Mouse (Mus musculus) lung, embryonic 15.5 days (tissue): ENCODE data around the gene Psmd8. TPM values are rescaled to one million over a fixed set of nuclear protein-coding genes. Genes with fewer than 3 reads are reported as not detected.
"Not testable (repeated sequence)": the region's sequence is repeated elsewhere in the genome, so short reads cannot be mapped to it uniquely, and the experiment has no call there.

ENCODE experiments used
- ATAC-seq: fragments of 200-750 bp; cut with Nextera tagmentation; 2 replicates; pipeline ENCODE4 v1.8.0; 2017; ENCODE audit warnings: moderate number of reproducible peaks, borderline replicate concordance; ENCODE audit not compliant: low FRiP score, low TSS enrichment; ENCODE audit errors: extremely low read depth
- H3K27ac ChIP-seq: fragments of 300-500 bp; sonication (generic); 2 replicates; pipeline ENCODE4 v1.5.1; 2015; ENCODE audit warnings: moderate library complexity, mild to moderate bottlenecking, inconsistent platforms
- H3K27me3 ChIP-seq: fragments of 300-500 bp; sonication (generic); 2 replicates; pipeline ENCODE4 v1.6.1; 2015; ENCODE audit warnings: inconsistent platforms
- H3K36me3 ChIP-seq: fragments of 300-500 bp; sonication (generic); 2 replicates; pipeline ENCODE4 v1.6.1; 2015; ENCODE audit warnings: inconsistent platforms
- H3K4me1 ChIP-seq: fragments of 300-500 bp; sonication (generic); 2 replicates; pipeline ENCODE4 v1.6.1; 2015; ENCODE audit warnings: inconsistent platforms
- H3K4me2 ChIP-seq: fragments of 300-500 bp; sonication (generic); 2 replicates; pipeline ENCODE4 v1.6.1; 2015; ENCODE audit warnings: inconsistent platforms, mild to moderate bottlenecking, moderate library complexity
- H3K4me3 ChIP-seq: fragments of 300-500 bp; sonication (generic); 2 replicates; pipeline ENCODE4 v1.5.1; 2015; ENCODE audit warnings: mild to moderate bottlenecking, inconsistent platforms
- H3K9ac ChIP-seq: fragments of 300-500 bp; sonication (generic); 2 replicates; pipeline ENCODE4 v1.6.1; 2015; ENCODE audit warnings: inconsistent platforms
- H3K9me3 ChIP-seq: fragments of 300-500 bp; sonication (generic); 2 replicates; pipeline ENCODE4 v1.6.1; 2016; ENCODE audit warnings: inconsistent platforms
- whole genome bisulfite sequencing: fragments of 180-500 bp; shearing (Covaris S2); methylation state at CpG from one replicate; pipeline ENCODE4 v1.1.7; 2015; 5-methylcytosine and 5-hydroxymethylcytosine counted together
- polyA plus RNA-seq: library from polyadenylated mRNA; unstranded; fragments of >200 nt; fragmentation: Nextera tagmentation; extraction: Ambion mirVana; gene quantifications from 2 replicates; pipeline ENCODE4 v1.2.1, GENCODE M21; 2015

The Psmd8 gene
- polyA plus RNA-seq: 267 and 270 TPM in 2 replicates

- peak within 1 kb of the TSS; percentile 68; the same call in 1 of the 2 replicates for H3K27ac ChIP-seq
- H3K4me3 ChIP-seq: peak within 1 kb of the TSS; percentile 75
- under 1% methylated on average over 62 of the region's 62 CpGs for WGBS
- ATAC-seq: peak; percentile 95
- H3K36me3 ChIP-seq: peaks cover 20% of the 10 kb centered on the region
- no peaks in the 10 kb centered on the region for H3K27me3 ChIP-seq
- H3K9me3 ChIP-seq: no peaks in the 10 kb centered on the region
- peaks cover 18% of the 10 kb centered on the region for H3K4me1 ChIP-seq
- H3K9ac ChIP-seq: peak within 1 kb of the TSS; percentile 76
- H3K4me2 ChIP-seq: peak within 1 kb of the TSS; percentile 69
Measured at GRCm38 (mm10) chr7:29180077-29180853, at the start of gene Psmd8. TSS of gene Psmd8 (minus strand) at chr7:29180701.

- Histone ChIP-seq H3K9ac (no peak overlapping the region), H3K4me2 (no peak overlapping the region), H3K27me3 (peaks cover 6% of the 10 kb centered on the region; the same call in 1 of the 2 replicates), H3K27ac (no peak overlapping the region), H3K9me3 (no peaks in the 10 kb centered on the region), H3K4me1 (peaks cover 16% of the 10 kb centered on the region), H3K4me3 (no peak overlapping the region), H3K36me3 (no peaks in the 10 kb centered on the region)
- no peak for ATAC-seq
- 63% methylated on average over 4 of the region's 4 CpGs for WGBS
Measured at GRCm38 (mm10) chr7:29228202-29228601, 47.7 kb upstream of the Psmd8 start.

- ATAC-seq: no peak
Measured at GRCm38 (mm10) chr7:29225520-29225919, 45.0 kb upstream of the Psmd8 start.

GRCm38 (mm10) chr7:29224756-29225394 is 44.4 kb upstream of the Psmd8 start:
- Histone ChIP-seq H3K4me3 (no peak overlapping the region), H3K9me3 (peaks cover 3% of the 10 kb centered on the region; the same call in 1 of the 2 replicates), H3K36me3 (no peaks in the 10 kb centered on the region), H3K4me1 (peaks cover 5% of the 10 kb centered on the region), H3K27me3 (no peaks in the 10 kb centered on the region), H3K4me2 (peak overlapping the region; percentile 34), H3K27ac (no peak overlapping the region), H3K9ac (no peak overlapping the region)
- no peak for ATAC-seq
- WGBS: 13% methylated on average over 16 of the region's 16 CpGs

More at GRCm38 (mm10) chr7:29225520-29225919, 45.0 kb upstream of the Psmd8 start:
- Histone ChIP-seq H3K4me1 (peaks cover 5% of the 10 kb centered on the region), H3K4me3 (no peak overlapping the region), H3K9me3 (no peaks in the 10 kb centered on the region), H3K27ac (no peak overlapping the region), H3K36me3 (no peaks in the 10 kb centered on the region), H3K9ac (no peak overlapping the region), H3K4me2 (0 out of 2 replicates have a peak overlapping the region, but pooled peaks have one; percentile 34), H3K27me3 (no peaks in the 10 kb centered on the region)
- 70% methylated on average over 13 of the region's 13 CpGs for WGBS

- H3K9ac ChIP-seq: no peak overlapping the region
- no peaks in the 10 kb centered on the region for H3K36me3 ChIP-seq
- no peak overlapping the region for H3K4me3 ChIP-seq
- H3K27me3 ChIP-seq: no peaks in the 10 kb centered on the region
- 42% methylated on average over 15 of the region's 15 CpGs for WGBS
- no peak overlapping the region for H3K4me2 ChIP-seq
- peaks cover 15% of the 10 kb centered on the region for H3K4me1 ChIP-seq
- peak overlapping the region; percentile 67 for H3K27ac ChIP-seq
- peaks cover 5% of the 10 kb centered on the region; the same call in 1 of the 2 replicates for H3K9me3 ChIP-seq
- ATAC-seq: no peak
Measured at GRCm38 (mm10) chr7:29214846-29215245, 34.3 kb upstream of the Psmd8 start.

- no peaks in the 10 kb centered on the region for H3K27me3 ChIP-seq
- H3K9me3 ChIP-seq: no peaks in the 10 kb centered on the region; the same call in 1 of the 2 replicates
- no peak overlapping the region for H3K4me3 ChIP-seq
- ATAC-seq: no peak
- WGBS: 40% methylated on average over 2 of the region's 2 CpGs
- H3K36me3 ChIP-seq: no peaks in the 10 kb centered on the region
- no peak overlapping the region for H3K9ac ChIP-seq
- H3K4me2 ChIP-seq: no peak overlapping the region
- H3K4me1 ChIP-seq: peaks cover 15% of the 10 kb centered on the region
- peak overlapping the region; percentile 67 for H3K27ac ChIP-seq
Measured at GRCm38 (mm10) chr7:29214236-29214635, 33.7 kb upstream of the Psmd8 start.

- ATAC-seq: peak; percentile 44; the same call in 1 of the 2 replicates
Measured at GRCm38 (mm10) chr7:29213675-29214082, 33.2 kb upstream of the Psmd8 start, which contains the start of gene Catsperg1. TSS of gene Catsperg1 (minus strand) at chr7:29214035.

GRCm38 (mm10) chr7:29212775-29213560 is 32.5 kb upstream of the Psmd8 start:
- 18% methylated on average over 40 of the region's 40 CpGs for WGBS

More at GRCm38 (mm10) chr7:29213675-29214082, 33.2 kb upstream of the Psmd8 start, which contains the start of gene Catsperg1:
- Histone ChIP-seq H3K9ac (no peak within 1 kb of the TSS), H3K27ac (peak within 1 kb of the TSS; percentile 67), H3K4me2 (peak within 1 kb of the TSS; percentile 55), H3K27me3 (no peaks in the 10 kb centered on the region), H3K4me3 (no peak within 1 kb of the TSS), H3K4me1 (peaks cover 15% of the 10 kb centered on the region), H3K9me3 (no peaks in the 10 kb centered on the region), H3K36me3 (no peaks in the 10 kb centered on the region)
- WGBS: 4% methylated on average over 20 of the region's 20 CpGs

GRCm38 (mm10) chr7:29212199-29212765 is 31.8 kb upstream of the Psmd8 start:
- H3K4me3 ChIP-seq: peak overlapping the region; percentile 43
- H3K27ac ChIP-seq: peak overlapping the region; percentile 83
- H3K9ac ChIP-seq: no peak overlapping the region
- no peaks in the 10 kb centered on the region for H3K36me3 ChIP-seq
- no peaks in the 10 kb centered on the region for H3K9me3 ChIP-seq
- H3K27me3 ChIP-seq: no peaks in the 10 kb centered on the region
- no peak for ATAC-seq
- H3K4me1 ChIP-seq: peaks cover 15% of the 10 kb centered on the region
- peak overlapping the region; percentile 55 for H3K4me2 ChIP-seq
- 20% methylated on average over 26 of the region's 26 CpGs for WGBS

More at GRCm38 (mm10) chr7:29212775-29213560, 32.5 kb upstream of the Psmd8 start:
- H3K36me3 ChIP-seq, H3K27me3 ChIP-seq, H3K9me3 ChIP-seq, H3K9ac ChIP-seq, ATAC-seq, H3K27ac ChIP-seq, H3K4me3 ChIP-seq: not testable (repeated sequence)
- peaks cover 15% of the 10 kb centered on the region for H3K4me1 ChIP-seq
- H3K4me2 ChIP-seq: peak overlapping the region; percentile 55

- ATAC-seq: peak; percentile 87
Measured at GRCm38 (mm10) chr7:29211415-29212198, 31.1 kb upstream of the Psmd8 start.

More at GRCm38 (mm10) chr7:29211415-29212198, 31.1 kb upstream of the Psmd8 start:
- 5% methylated on average over 34 of the region's 34 CpGs for WGBS
- no peaks in the 10 kb centered on the region for H3K9me3 ChIP-seq
- peak overlapping the region; percentile 43 for H3K4me3 ChIP-seq
- H3K36me3 ChIP-seq: no peaks in the 10 kb centered on the region
- H3K9ac ChIP-seq: peak overlapping the region; percentile 21
- no peaks in the 10 kb centered on the region for H3K27me3 ChIP-seq
- peak overlapping the region; percentile 83 for H3K27ac ChIP-seq
- peaks cover 15% of the 10 kb centered on the region for H3K4me1 ChIP-seq
- peak overlapping the region; percentile 55 for H3K4me2 ChIP-seq
